Mouse (Mus musculus) neural tube, embryonic 15.5 days (tissue): Measurements from ENCODE around the gene Nme9. TPM values are rescaled to one million over a fixed set of nuclear protein-coding genes. Genes with fewer than 3 reads are reported as not detected.

Experiments used
- ATAC-seq: fragments of 200-750 bp; cut with Nextera tagmentation; 2 replicates; pipeline ENCODE4 v1.8.0; 2017; ENCODE audit warnings: mild to moderate bottlenecking, moderate TSS enrichment, moderate library complexity; ENCODE audit not compliant: low FRiP score
- H3K27ac ChIP-seq: fragments of 300-500 bp; sonication (generic); replicated peaks from 2 replicates; pipeline ENCODE4 v1.5.1; 2015; ENCODE audit warnings: mild to moderate bottlenecking, inconsistent platforms
- H3K27me3 ChIP-seq: fragments of 300-500 bp; sonication (generic); replicated peaks from 2 replicates; pipeline ENCODE4 v1.6.1; 2015; ENCODE audit warnings: inconsistent platforms
- H3K36me3 ChIP-seq: fragments of 300-500 bp; sonication (generic); 2 replicates; pipeline ENCODE4 v1.6.1; 2015; ENCODE audit warnings: inconsistent platforms
- H3K4me1 ChIP-seq: fragments of 300-500 bp; sonication (generic); 2 replicates; pipeline ENCODE4 v1.6.1; 2015; ENCODE audit warnings: inconsistent platforms
- H3K4me2 ChIP-seq: fragments of 300-500 bp; sonication (generic); 2 replicates; pipeline ENCODE4 v1.6.1; 2015; ENCODE audit warnings: inconsistent platforms, mild to moderate bottlenecking, moderate library complexity
- H3K4me3 ChIP-seq: fragments of 300-500 bp; sonication (generic); replicated peaks from 2 replicates; pipeline ENCODE4 v1.5.1; 2015; ENCODE audit warnings: mild to moderate bottlenecking, inconsistent platforms
- H3K9ac ChIP-seq: fragments of 300-500 bp; sonication (generic); replicated peaks from 2 replicates; pipeline ENCODE4 v1.6.1; 2015; ENCODE audit warnings: mild to moderate bottlenecking, inconsistent platforms
- H3K9me3 ChIP-seq: fragments of 300-500 bp; sonication (generic); replicated peaks from 2 replicates; pipeline ENCODE4 v1.6.1; 2016; ENCODE audit warnings: inconsistent platforms
- WGBS: fragments of 180-500 bp; shearing (Covaris S2); methylation state at CpG from one replicate; pipeline ENCODE4 v1.1.7; 2015; ENCODE audit warnings: mixed read lengths; 5-methylcytosine and 5-hydroxymethylcytosine counted together
- polyA plus RNA-seq: library from polyadenylated mRNA; unstranded; fragments of >200 nt; fragmentation: Nextera tagmentation; extraction: Ambion mirVana; gene quantifications from 2 replicates; pipeline ENCODE4 v1.2.1, GENCODE M21; 2015

Nme9 gene
- polyA plus RNA-seq, 1 experiment from 2014 or later, result 0.13 TPM

GRCm38 (mm10) chr9:99437031-99437764 is 14.1 kb upstream of the Nme9 start, which contains the start of gene Mras:
Gene Mras (minus strand): TSS chr9:99437381.
- Histone ChIP-seq H3K36me3 (no peaks in the 10 kb centered on the region), H3K9me3 (no peaks in the 10 kb centered on the region), H3K4me1 (peaks cover 44% of the 10 kb centered on the region), H3K27me3 (peaks cover 9% of the 10 kb centered on the region), H3K4me2 (peak within 1 kb of the TSS; percentile 91), H3K9ac (peak within 1 kb of the TSS; percentile 93), H3K4me3 (peak within 1 kb of the TSS; percentile 83), H3K27ac (peak within 1 kb of the TSS; percentile 92)
- WGBS, result 15% methylated on average over 27 of the region's 27 CpGs
- ATAC-seq, result peak; percentile 6; the same call in 1 of the 2 replicates

DNA sequence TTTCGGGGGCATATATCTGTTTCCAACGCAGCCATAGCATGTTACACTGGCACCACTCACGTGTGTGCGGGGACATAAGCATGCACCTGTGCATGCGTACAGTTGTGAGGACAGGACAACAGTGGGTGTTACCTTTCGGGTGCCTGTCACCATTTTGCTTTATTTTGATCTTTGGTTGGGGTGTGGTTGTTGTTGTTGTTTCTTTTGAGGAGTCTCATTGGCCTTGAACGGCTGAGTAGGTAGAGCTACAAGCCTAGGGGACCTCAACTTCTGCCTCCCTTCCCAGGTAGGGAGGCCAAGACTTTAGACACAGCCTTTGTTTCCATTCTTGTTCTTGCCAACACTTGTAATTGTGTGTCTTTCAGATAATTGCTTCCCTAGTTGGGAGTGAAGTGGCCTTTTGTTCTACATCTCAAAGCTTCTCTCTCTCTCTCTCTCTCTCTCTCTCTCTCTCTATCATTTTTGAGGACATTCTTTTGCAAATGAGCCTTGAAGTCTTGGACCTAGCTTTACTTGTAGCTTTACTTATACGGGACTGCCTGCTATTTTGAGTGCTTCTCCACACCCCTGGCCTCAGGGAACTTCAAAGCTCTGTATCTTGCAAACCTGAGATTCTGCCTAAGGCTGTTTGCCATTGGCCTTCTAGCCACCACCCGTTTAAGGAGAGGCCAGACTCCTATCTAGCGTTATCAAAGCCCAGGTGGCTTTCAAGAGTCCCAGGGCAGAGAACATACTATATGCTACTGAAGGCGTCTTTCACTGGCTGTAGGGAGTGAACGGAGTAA is 13.3 kb upstream of the Nme9 start:
- Histone ChIP-seq H3K4me3 (no peak overlapping the region), H3K27me3 (peaks cover 9% of the 10 kb centered on the region), H3K4me2 (peak overlapping the region; percentile 91), H3K9ac (no peak overlapping the region), H3K4me1 (peaks cover 37% of the 10 kb centered on the region), H3K36me3 (no peaks in the 10 kb centered on the region), H3K27ac (no peak overlapping the region), H3K9me3 (no peaks in the 10 kb centered on the region)
- ATAC-seq, result no peak
- WGBS, result 82% methylated on average over 12 of the region's 12 CpGs

GRCm38 (mm10) chr9:99439064-99439463 is 12.2 kb upstream of the Nme9 start:
- no peak for ATAC-seq
- Histone ChIP-seq H3K4me2 (no peak overlapping the region), H3K27me3 (peaks cover 9% of the 10 kb centered on the region), H3K9ac (no peak overlapping the region), H3K4me3 (no peak overlapping the region), H3K36me3 (no peaks in the 10 kb centered on the region), H3K9me3 (no peaks in the 10 kb centered on the region), H3K27ac (no peak overlapping the region), H3K4me1 (peaks cover 27% of the 10 kb centered on the region)
- WGBS, result 83% methylated on average over 8 of the region's 8 CpGs

DNA sequence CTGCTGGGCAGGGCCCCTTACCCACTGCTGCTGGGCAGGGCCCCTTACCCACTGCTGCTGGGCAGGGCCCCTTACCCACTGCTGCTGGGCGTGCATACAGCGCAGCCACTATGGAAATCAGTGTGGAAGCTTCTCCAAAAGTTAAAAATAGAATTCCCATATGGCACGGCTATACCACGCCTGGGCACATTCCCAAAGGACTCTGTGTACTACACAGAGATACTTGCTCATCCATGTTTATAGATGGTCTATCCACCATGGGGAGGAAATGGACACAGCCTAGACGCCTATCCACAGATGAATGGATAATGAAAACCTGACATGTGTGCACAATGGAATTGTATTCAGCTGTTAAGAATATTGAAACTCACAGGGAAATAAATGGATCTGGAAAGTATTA is 10.3 kb upstream of the Nme9 start:
- no peak overlapping the region for H3K9ac ChIP-seq
- no peak overlapping the region for H3K4me3 ChIP-seq
- ATAC-seq, result no peak
- H3K27ac ChIP-seq, result no peak overlapping the region
- no peaks in the 10 kb centered on the region for H3K9me3 ChIP-seq
- no peaks in the 10 kb centered on the region for H3K36me3 ChIP-seq
- no peak overlapping the region for H3K4me2 ChIP-seq
- 72% methylated on average over 5 of the region's 5 CpGs for WGBS
- H3K4me1 ChIP-seq, result peaks cover 21% of the 10 kb centered on the region
- H3K27me3 ChIP-seq, result peaks cover 9% of the 10 kb centered on the region

DNA sequence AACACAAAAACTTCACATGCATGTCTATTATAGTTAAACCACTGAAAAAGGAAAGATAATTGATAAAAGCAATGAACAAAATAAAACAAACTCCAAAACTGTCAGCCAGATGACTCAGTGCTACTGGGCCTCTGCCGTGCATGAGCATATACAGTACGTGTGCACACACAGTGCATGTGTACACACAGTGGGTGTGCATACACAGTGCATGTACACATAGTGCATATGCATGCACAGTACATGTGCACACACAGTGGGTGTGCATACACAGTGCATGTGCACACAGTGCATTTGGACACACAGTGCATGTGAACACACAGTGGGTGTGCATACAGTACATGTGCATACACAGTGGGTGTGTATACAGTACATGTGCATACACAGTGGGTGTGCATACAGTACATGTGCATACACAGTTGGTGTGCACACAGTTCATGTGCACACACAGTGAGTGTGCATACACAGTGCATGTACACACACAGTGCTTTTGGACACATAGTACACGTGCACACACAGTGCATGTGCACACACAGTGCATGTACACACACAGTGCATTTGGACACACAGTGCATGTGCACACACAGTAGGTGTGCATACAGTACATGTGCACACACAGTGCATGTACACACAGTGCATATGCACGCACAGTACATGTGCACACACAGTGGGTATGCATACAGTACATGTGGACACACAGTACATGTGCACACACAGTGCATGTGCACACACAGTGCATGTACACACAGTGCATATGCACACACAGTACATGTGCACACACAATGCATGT is 9.4 kb upstream of the Nme9 start:
- no peak overlapping the region for H3K4me2 ChIP-seq
- H3K36me3 ChIP-seq, result no peaks in the 10 kb centered on the region
- no peak overlapping the region for H3K9ac ChIP-seq
- no peak overlapping the region for H3K27ac ChIP-seq
- H3K4me1 ChIP-seq, result peaks cover 20% of the 10 kb centered on the region
- WGBS, result 95% methylated on average over 4 of the region's 4 CpGs
- H3K9me3 ChIP-seq, result no peaks in the 10 kb centered on the region
- no peak overlapping the region for H3K4me3 ChIP-seq
- peaks cover 9% of the 10 kb centered on the region for H3K27me3 ChIP-seq
- no peak for ATAC-seq

GRCm38 (mm10) chr9:99444590-99445178 is 6.6 kb upstream of the Nme9 start:
- Histone ChIP-seq H3K9ac (no peak overlapping the region), H3K4me3 (no peak overlapping the region), H3K27me3 (no peaks in the 10 kb centered on the region; the same call in 1 of the 2 replicates), H3K9me3 (no peaks in the 10 kb centered on the region), H3K27ac (no peak overlapping the region), H3K4me2 (no peak overlapping the region), H3K4me1 (peaks cover 9% of the 10 kb centered on the region), H3K36me3 (no peaks in the 10 kb centered on the region)
- ATAC-seq, result no peak
- 22% methylated on average over 8 of the region's 8 CpGs for WGBS

- peaks cover 9% of the 10 kb centered on the region for H3K4me1 ChIP-seq
- ATAC-seq, result no peak
Observed at GRCm38 (mm10) chr9:99446259-99446658, 5.0 kb upstream of the Nme9 start.

GRCm38 (mm10) chr9:99447323-99447722 is 4.0 kb upstream of the Nme9 start:
- Histone ChIP-seq H3K4me1 (peaks cover 9% of the 10 kb centered on the region), H3K4me3 (no peak overlapping the region), H3K27ac (no peak overlapping the region), H3K9me3 (no peaks in the 10 kb centered on the region), H3K4me2 (no peak overlapping the region), H3K27me3 (peaks cover 5% of the 10 kb centered on the region), H3K9ac (no peak overlapping the region), H3K36me3 (no peaks in the 10 kb centered on the region)
- no peak for ATAC-seq
- WGBS, result 81% methylated on average over 3 of the region's 3 CpGs

More at GRCm38 (mm10) chr9:99446259-99446658, 5.0 kb upstream of the Nme9 start:
- H3K27me3 ChIP-seq, result peaks cover 5% of the 10 kb centered on the region
- H3K9ac ChIP-seq, result no peak overlapping the region
- no peak overlapping the region for H3K4me2 ChIP-seq
- H3K4me3 ChIP-seq, result no peak overlapping the region
- no peaks in the 10 kb centered on the region for H3K36me3 ChIP-seq
- H3K9me3 ChIP-seq, result no peaks in the 10 kb centered on the region
- H3K27ac ChIP-seq, result no peak overlapping the region

GRCm38 (mm10) chr9:99449886-99450647 is 1.2 kb upstream of the Nme9 start:
- no peak overlapping the region for H3K9ac ChIP-seq
- H3K4me2 ChIP-seq, result no peak overlapping the region
- no peak overlapping the region for H3K4me3 ChIP-seq
- no peak overlapping the region for H3K27ac ChIP-seq
- peaks cover 3% of the 10 kb centered on the region for H3K4me1 ChIP-seq
- WGBS, result 42% methylated on average over 9 of the region's 9 CpGs
- no peaks in the 10 kb centered on the region for H3K36me3 ChIP-seq
- peaks cover 5% of the 10 kb centered on the region for H3K27me3 ChIP-seq
- no peaks in the 10 kb centered on the region for H3K9me3 ChIP-seq
- no peak for ATAC-seq

DNA sequence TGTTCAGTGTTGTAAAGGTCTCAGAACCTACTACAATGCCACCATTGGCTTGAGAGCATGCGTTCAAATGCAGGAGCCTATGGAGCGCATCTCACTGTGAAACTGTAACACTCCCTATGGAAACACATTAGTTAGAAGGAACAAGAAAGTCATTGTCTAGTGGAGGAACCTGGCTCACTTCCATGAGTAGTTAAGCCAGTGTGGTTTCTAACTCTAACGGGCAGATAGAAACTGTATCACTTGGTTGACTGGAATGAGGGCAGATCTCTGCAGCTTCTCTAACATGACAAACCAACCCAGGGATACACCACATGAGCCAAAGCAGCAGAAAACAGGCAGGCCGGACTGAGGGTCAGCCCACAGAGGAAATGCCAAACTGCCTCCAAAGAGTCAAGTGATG is 2.9 kb downstream of the Nme9 start:
- no peak overlapping the region for H3K9ac ChIP-seq
- no peaks in the 10 kb centered on the region for H3K9me3 ChIP-seq
- no peak for ATAC-seq
- H3K4me1 ChIP-seq, result no peaks in the 10 kb centered on the region
- 77% methylated on average over 4 of the region's 4 CpGs for WGBS
- no peaks in the 10 kb centered on the region for H3K36me3 ChIP-seq
- no peak overlapping the region for H3K27ac ChIP-seq
- H3K4me2 ChIP-seq, result no peak overlapping the region
- H3K4me3 ChIP-seq, result no peak overlapping the region
- peaks cover 5% of the 10 kb centered on the region; the same call in 1 of the 2 replicates for H3K27me3 ChIP-seq
